Mouse (Mus musculus) frontal cortex, postnatal 10 days (tissue): ENCODE data around the gene Prune2.

Experiments
- DNase-seq, 2 experiments: peaks; one replicate each; pipeline ENCODE4 v3.0.0; 2022; ENCODE audit warnings: low spot score in 2 of 2, mixed read lengths in 1 of 2

Gene Prune2

DNA sequence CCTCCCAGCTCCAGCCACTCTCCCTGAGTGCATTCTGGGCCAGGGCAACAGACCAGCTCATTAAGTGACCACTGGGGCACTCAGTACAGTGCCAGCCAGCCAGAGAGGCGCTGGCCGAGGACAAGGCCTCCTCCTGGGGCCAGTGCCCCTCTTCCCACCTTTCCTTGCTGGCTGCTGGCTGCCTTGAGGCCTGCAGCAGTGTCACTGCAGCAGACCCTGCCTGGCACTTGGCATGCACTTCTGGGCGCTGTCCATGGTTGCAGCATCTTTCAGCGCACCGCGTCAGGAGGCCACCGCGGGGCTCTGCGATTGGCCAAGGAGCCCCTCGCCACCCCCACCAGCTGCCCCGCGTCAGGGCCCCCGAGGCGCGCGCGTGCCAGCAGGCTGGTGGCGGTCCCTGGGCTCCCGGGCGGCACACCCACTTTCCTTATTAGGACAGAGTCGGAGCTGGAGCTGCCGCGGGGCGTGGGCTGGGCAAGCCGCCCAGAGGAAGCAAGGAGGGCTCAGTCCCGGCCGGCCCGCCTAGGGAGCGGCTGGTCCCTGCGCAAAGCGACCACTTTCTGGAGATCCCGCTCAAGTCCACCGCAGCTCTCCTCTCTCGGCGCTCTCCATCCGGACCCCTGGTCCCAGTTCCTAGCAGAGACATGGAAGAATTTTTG, at the start of gene Prune2:
TSS of gene Prune2 (plus strand) at position 506 of the 659 bp plus-strand sequence.
- peak; percentile 33 to 47 for DNase-seq

- DNase-seq: no peak
Measured at GRCm38 (mm10) chr19:16911507-16911906, 44.4 kb upstream of the Prune2 start.

DNA sequence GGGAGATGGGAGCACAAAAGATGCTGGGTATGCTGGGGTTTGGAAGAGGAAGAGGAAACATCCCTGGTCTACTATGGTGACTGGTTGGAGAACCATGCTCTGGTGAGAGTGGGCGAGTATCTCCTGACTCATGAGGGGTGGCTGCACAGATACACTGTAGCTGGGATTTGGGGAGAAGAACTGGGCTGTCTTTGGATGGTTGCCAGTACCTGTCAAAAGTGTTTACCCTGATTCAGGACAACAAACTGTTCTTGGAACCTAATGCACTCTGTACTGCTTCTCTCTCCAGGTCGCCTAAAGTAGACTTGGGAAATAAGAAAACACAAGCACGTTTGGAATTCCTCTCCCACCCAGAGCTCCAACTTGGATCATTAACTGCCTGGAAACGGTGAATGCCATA, 31.4 kb upstream of the Prune2 start:
- no peak for DNase-seq

DNA sequence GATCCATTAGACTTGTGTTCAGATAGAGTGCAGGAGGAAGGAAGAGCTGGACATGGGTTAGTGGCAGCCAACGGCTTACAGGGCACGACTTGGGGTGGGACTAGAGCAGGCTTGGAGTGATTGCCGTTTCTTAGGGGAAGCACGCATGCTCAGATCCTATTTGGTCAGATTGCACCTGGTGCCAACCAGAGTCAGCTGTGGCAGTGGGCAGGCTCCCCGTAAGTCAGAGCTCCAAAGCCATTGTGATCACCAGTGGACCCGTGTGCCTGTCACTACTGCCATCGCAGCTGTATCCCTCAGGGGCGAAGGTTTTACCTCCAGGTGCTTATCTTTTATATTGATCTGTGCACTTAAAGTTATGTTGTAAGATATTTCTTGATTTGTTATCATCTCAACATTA, 21.3 kb upstream of the Prune2 start:
- DNase-seq: no peak

DNA sequence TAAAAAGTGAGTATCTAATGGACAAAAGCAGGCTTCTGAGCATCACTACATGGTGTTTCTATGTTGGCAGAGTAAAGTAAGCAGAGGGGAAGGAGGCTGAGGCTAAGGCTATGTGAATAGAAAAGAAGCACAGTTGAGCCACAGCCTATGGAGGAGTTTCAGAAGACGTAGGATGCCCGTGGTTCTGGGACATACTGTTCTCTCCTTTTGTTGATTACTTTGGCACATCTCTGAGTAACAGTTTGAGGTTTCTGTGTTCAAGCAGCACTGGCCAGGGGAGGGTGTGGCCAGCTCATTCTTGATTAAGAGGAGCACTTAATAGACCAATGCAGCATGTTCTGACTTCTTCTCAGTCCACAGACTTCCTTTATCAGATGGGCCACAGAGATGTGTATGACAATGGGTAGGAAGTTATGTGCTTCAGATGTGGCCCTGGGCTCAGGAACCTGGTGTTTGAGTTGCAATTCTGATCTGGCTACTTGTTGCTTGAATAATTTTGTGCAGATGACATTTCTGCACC, 7.1 kb upstream of the Prune2 start:
- no peak for DNase-seq

GRCm38 (mm10) chr19:16949341-16949740, 6.6 kb upstream of the Prune2 start:
- no peak for DNase-seq

- no peak for DNase-seq
Measured at GRCm38 (mm10) chr19:16950051-16950450, 5.9 kb upstream of the Prune2 start.

- no peak for DNase-seq
Measured at GRCm38 (mm10) chr19:16950664-16951363, 5.1 kb upstream of the Prune2 start.

DNA sequence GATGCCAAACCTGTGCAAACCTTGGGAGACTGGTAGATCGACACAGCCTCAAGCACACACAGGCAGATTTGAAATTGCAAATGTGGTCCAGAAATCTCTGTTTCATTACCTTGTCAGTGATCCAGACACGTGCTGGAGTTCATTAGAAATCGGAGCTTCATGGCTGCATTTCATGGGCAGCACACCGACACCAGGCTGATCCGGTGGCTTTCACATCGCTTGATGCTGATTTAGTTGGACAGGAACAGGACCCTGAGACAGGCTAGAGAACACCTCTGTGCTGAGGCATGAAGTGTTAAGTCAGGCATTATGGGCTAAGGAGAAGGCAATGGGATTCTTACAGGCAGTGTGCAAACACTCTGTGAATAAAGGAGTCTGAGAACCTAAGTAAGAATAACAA, 1.2 kb upstream of the Prune2 start:
- DNase-seq: no peak

GRCm38 (mm10) chr19:16955231-16955612, 696 bp upstream of the Prune2 start:
- DNase-seq: no peak

GRCm38 (mm10) chr19:16956319-16956718, 401 bp downstream of the Prune2 start:
- DNase-seq: no peak

DNA sequence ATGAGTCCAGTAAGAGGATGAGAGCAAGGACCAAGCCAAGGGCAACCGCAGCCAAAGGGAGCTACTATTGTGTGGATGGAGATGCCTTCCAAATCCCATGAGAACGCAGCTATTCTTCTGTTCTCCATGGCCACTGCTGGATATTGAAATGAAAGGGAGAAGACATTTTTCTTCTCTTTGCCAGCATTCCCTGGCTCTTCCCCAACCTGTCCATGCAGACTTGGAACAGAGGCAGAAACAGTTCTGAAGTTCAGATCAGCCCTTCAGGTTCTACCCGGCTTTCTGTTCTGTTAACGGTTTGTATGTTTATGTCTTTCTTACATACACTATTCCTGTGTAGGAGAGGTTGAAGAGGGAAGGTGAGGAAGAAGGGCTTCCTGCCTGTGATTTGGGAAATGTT, 3.1 kb downstream of the Prune2 start:
- DNase-seq: no peak

DNA sequence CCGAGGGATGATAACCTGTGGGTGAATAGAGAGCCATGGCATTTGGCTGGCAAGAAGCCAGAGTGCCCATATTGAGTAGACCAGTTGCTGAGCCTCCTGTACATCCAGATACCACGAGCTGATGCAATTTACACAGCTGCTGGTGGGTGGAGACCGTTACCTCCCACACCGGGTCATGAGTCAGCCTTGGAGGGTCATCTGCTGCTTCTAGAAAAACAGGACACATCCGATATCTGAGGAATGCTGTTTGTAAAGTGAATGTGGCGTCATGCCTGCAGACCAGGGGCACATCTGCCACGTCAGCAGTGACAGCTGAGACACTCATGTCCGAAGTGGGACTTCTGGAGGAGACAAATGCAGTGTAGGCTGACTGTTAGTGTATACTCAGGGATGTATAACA, 3.6 kb downstream of the Prune2 start:
- no peak for DNase-seq

- no peak for DNase-seq
Measured at GRCm38 (mm10) chr19:16961036-16961435, 5.1 kb downstream of the Prune2 start.

- no peak for DNase-seq
Measured at GRCm38 (mm10) chr19:16963178-16963577, 7.3 kb downstream of the Prune2 start.

GRCm38 (mm10) chr19:16968768-16969167, 12.8 kb downstream of the Prune2 start:
- no peak for DNase-seq

- DNase-seq: no peak
Measured at GRCm38 (mm10) chr19:16970612-16971011, 14.7 kb downstream of the Prune2 start.

- no peak for DNase-seq
Measured at GRCm38 (mm10) chr19:16978910-16979309, 23.0 kb downstream of the Prune2 start.

DNA sequence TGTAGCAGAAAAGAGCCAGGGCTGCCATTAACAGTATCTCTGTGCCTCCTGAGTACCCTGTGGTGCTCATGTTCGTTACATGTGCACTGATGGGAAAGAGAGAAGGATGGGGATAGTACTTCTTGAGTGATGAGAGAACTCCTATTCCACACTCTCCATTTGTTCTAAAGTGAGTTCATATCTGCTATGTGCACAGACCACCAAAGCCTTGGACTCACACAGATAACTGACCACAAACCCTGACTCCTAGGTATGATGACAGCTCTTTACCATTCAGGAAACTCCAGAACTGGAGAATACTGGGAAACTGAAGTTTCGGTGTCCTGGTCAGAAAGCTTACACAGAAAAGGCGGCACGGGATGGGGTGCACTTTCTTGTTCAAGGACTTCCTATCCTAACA, 25.8 kb downstream of the Prune2 start:
- no peak for DNase-seq

DNA sequence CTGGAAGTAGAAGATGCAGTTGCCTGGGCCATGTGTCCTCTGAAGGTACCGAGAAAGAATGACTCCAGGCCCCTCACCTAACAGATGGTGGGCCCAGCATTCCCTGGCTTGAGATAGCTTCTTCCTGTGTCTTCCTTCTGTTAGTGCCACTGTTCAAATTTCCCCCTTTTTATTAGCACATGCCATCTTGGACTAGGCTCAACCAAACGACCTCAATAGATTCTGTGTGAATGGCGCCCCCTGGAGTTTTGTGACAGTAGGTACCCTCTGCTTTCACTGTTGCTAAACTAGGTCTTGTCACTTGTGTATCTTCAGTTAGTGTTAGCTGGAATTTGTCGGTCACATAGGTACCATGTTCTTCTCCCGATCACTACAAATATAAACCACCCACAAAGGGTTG, 29.0 kb downstream of the Prune2 start:
- peak; percentile 4 to 24 for DNase-seq

DNA sequence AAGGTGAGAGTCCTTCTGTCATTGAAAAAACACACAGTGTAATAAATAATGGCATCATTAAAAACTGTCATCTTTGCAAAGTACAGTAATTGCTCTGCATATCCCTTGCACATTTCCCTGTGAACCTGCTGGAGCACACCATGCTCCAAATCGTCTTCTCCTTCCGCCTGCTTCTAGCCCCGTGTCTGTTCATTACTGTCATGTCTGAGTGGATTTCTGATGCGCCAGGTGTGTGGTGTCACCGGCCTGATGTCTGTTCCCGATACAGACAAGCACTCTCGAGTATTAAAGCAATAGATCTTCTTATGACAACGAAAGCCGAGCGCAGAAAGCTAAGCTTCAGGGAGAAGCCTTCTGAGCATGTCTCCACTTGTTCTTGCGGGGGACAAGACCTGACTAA, 32.1 kb downstream of the Prune2 start:
- DNase-seq: no peak

DNA sequence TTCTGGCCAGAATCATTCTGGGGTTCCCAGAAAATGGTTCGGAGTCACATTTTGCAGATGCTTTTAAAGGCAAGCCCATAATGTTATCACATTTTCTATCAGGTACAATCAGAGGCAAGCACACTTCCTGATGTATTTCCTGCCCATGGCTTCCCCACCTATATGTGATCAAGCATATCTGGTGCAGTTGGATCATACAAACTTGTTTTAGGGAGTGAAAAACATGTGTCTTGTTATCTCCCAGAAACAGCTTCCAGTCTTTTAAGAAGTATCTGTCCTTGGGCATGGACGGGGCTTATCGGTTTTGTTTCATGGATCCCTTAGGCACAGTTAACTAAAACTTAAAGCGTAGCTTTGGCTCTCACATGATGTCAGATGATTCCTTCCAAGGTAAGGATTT, 36.2 kb downstream of the Prune2 start:
- no peak for DNase-seq

DNA sequence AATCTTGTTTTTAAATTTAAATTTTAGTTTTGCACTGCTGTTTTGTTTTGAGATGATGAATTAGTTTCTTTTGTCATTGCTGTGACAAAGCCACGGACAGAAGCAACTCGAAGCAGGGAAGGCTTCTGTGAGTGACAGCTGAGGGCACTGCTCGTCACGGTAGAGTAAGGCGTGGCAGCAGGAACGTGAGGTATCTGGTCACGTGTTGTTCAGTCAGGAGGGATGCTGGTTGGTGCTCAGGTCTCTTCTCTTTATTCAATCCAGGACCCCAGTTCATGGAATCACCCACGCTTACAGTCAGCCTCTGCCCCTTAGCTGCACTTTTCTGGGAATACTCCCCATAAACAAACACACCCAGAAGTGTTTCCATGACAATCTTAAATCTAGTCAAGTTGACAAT, 38.3 kb downstream of the Prune2 start:
- no peak for DNase-seq
